Mouse (Mus musculus) thymus, adult 18-20 months (tissue): ENCODE data around the gene Scarb1.

Experiments
- DNase-seq, 2 experiments: peaks; one replicate each; pipeline ENCODE4 v3.0.0; 2022; ENCODE audit warnings: mixed read lengths in 2 of 2

The Scarb1 gene

GRCm38 (mm10) chr5:125363894-125364293, 23.0 kb upstream of the Scarb1 start:
- no peak for DNase-seq

- DNase-seq = no peak
Measured at GRCm38 (mm10) chr5:125360981-125361510, 20.2 kb upstream of the Scarb1 start.

GRCm38 (mm10) chr5:125360566-125360965, 19.7 kb upstream of the Scarb1 start:
- no peak for DNase-seq

- DNase-seq = no peak
Measured at GRCm38 (mm10) chr5:125358270-125358608, 17.3 kb upstream of the Scarb1 start.

- no peak for DNase-seq
Measured at GRCm38 (mm10) chr5:125357543-125358269, 16.8 kb upstream of the Scarb1 start.

GRCm38 (mm10) chr5:125355650-125356049, 14.8 kb upstream of the Scarb1 start:
- DNase-seq = no peak

GRCm38 (mm10) chr5:125354885-125355492, 14.1 kb upstream of the Scarb1 start:
- no peak for DNase-seq

- DNase-seq = no peak
Measured at GRCm38 (mm10) chr5:125352781-125353294, 11.9 kb upstream of the Scarb1 start.

- no peak for DNase-seq
Measured at GRCm38 (mm10) chr5:125351939-125352338, 11.0 kb upstream of the Scarb1 start.

GRCm38 (mm10) chr5:125351057-125351456, 10.2 kb upstream of the Scarb1 start:
- no peak for DNase-seq

- DNase-seq = no peak
Measured at GRCm38 (mm10) chr5:125349391-125349790, 8.5 kb upstream of the Scarb1 start.

GRCm38 (mm10) chr5:125348487-125348886, 7.6 kb upstream of the Scarb1 start:
- no peak for DNase-seq

GRCm38 (mm10) chr5:125348067-125348466, 7.2 kb upstream of the Scarb1 start:
- DNase-seq = no peak

GRCm38 (mm10) chr5:125344296-125344695, 3.4 kb upstream of the Scarb1 start:
- DNase-seq = no peak

GRCm38 (mm10) chr5:125341459-125342090, 681 bp upstream of the Scarb1 start:
- no peak for DNase-seq

GRCm38 (mm10) chr5:125339851-125340531, 903 bp downstream of the Scarb1 start:
- DNase-seq = peak; percentile 22 to 28

- DNase-seq = peak in 1 of 2 experiments; percentile 22
Measured at GRCm38 (mm10) chr5:125339108-125339751, 1.7 kb downstream of the Scarb1 start.

- no peak for DNase-seq
Measured at GRCm38 (mm10) chr5:125337526-125337925, 3.4 kb downstream of the Scarb1 start.

- no peak for DNase-seq
Measured at GRCm38 (mm10) chr5:125337012-125337411, 3.9 kb downstream of the Scarb1 start.

- no peak for DNase-seq
Measured at GRCm38 (mm10) chr5:125333009-125333408, 7.9 kb downstream of the Scarb1 start.

GRCm38 (mm10) chr5:125332333-125332732, 8.6 kb downstream of the Scarb1 start:
- no peak for DNase-seq

GRCm38 (mm10) chr5:125331811-125332210, 9.1 kb downstream of the Scarb1 start:
- no peak for DNase-seq

GRCm38 (mm10) chr5:125331094-125331493, 9.8 kb downstream of the Scarb1 start:
- DNase-seq = no peak
